15 mouse cellular contexts compared by ENCODE assay signal in genomic region chr6:21629989-21630388, GRCm38 (mm10).
"Had no signal": no experiment of that assay in that cellular context is flagged by ENCODE, and none has a peak within 500 bp of the region (broad histone marks: within the 10 kb centered on the region; RNA-seq: fewer than 3 reads in every experiment).

No protein-coding gene starts in this region.

- H3K4me3 ChIP-seq: neural tube, embryonic 13.5 days; neural tube, embryonic 15.5 days; stomach, embryonic 15.5 days had no signal

- H3K4me1 ChIP-seq: neural tube, embryonic 13.5 days; neural tube, embryonic 15.5 days; stomach, embryonic 15.5 days had no signal

- DNase-seq: retina, postnatal 1 day; right cerebral cortex, adult 18-20 months; right cerebral cortex, postnatal 14 days; right cerebral cortex, postnatal 25 days; right cerebral cortex, postnatal 4 days; spleen, adult 18-20 months; thymus, adult 18-20 months; thymus, adult 2 months; thymus, postnatal 14 days; thymus, postnatal 36 days; thymus, postnatal 4 days had no signal

- H3K27me3 ChIP-seq: neural tube, embryonic 13.5 days; neural tube, embryonic 15.5 days; stomach, embryonic 15.5 days had no signal

- H3K4me2 ChIP-seq: neural tube, embryonic 13.5 days; neural tube, embryonic 15.5 days; stomach, embryonic 15.5 days had no signal

- H3K27ac ChIP-seq: neural tube, embryonic 13.5 days; neural tube, embryonic 15.5 days; stomach, embryonic 15.5 days; stomach, postnatal 0 days had no signal

- H3K9ac ChIP-seq: neural tube, embryonic 13.5 days; neural tube, embryonic 15.5 days; stomach, embryonic 15.5 days had no signal

- H3K36me3 ChIP-seq: neural tube, embryonic 13.5 days; neural tube, embryonic 15.5 days; stomach, embryonic 15.5 days had no signal

- H3K9me3 ChIP-seq: neural tube, embryonic 13.5 days; neural tube, embryonic 15.5 days; stomach, embryonic 15.5 days had no signal
